Mouse (Mus musculus) forebrain, embryonic 10.5 days (tissue): ENCODE results near the gene Med29. TPM values are rescaled to one million over a fixed set of nuclear protein-coding genes. Genes with fewer than 3 reads are reported as not detected.

Source experiments
- DNase-seq: peaks from one replicate; pipeline ENCODE4 v3.0.0-alpha.2; 2017; ENCODE audit warnings: low spot score; ENCODE audit errors: extremely low spot score
- H3K27ac ChIP-seq: fragments of 300-500 bp; sonication (generic); 2 replicates; pipeline ENCODE4 v1.5.1; 2016; ENCODE audit warnings: mild to moderate bottlenecking
- H3K27me3 ChIP-seq: fragments of 300-500 bp; sonication (generic); 2 replicates; pipeline ENCODE4 v1.6.1; 2016; ENCODE audit warnings: mild to moderate bottlenecking; ENCODE audit not compliant: poor library complexity, severe bottlenecking
- H3K36me3 ChIP-seq: fragments of 300-500 bp; sonication (generic); replicated peaks from 2 replicates; pipeline ENCODE4 v1.6.1; 2016; ENCODE audit warnings: mild to moderate bottlenecking, moderate library complexity
- H3K4me1 ChIP-seq: fragments of 300-500 bp; sonication (generic); 2 replicates; pipeline ENCODE4 v1.6.1; 2016
- H3K4me3 ChIP-seq: fragments of 300-500 bp; sonication (generic); 2 replicates; pipeline ENCODE4 v1.5.1; 2016; ENCODE audit warnings: mild to moderate bottlenecking, moderate library complexity
- H3K9me3 ChIP-seq: fragments of 300-500 bp; sonication (generic); 2 replicates; pipeline ENCODE4 v1.6.1; 2016; ENCODE audit warnings: mild to moderate bottlenecking, moderate library complexity
- WGBS: fragments of 180-500 bp; shearing (Covaris S2); methylation state at CpG from one replicate; pipeline ENCODE4 v1.1.7; 2016; 5-methylcytosine and 5-hydroxymethylcytosine counted together
- polyA plus RNA-seq: library from polyadenylated mRNA; unstranded; fragments of >200 nt; fragmentation: Nextera tagmentation; extraction: Ambion mirVana; gene quantifications from 2 replicates; pipeline ENCODE4 v1.2.1, GENCODE M21; 2016

Gene Med29
- polyA plus RNA-seq, 1 experiment from 2014 or later = 60.6 TPM

- H3K36me3 ChIP-seq = peaks cover 45% of the 10 kb centered on the region
- H3K4me1 ChIP-seq = peaks cover 55% of the 10 kb centered on the region
- no peaks in the 10 kb centered on the region for H3K27me3 ChIP-seq
- H3K9me3 ChIP-seq = no peaks in the 10 kb centered on the region
- DNase-seq = no peak
- H3K27ac ChIP-seq = peak overlapping the region; percentile 98
- peak overlapping the region; percentile 90 for H3K4me3 ChIP-seq
- 14% methylated on average over 11 of the region's 11 CpGs for WGBS
Observed at GRCm38 (mm10) chr7:28370977-28371513, 21.5 kb downstream of the Med29 start.

GRCm38 (mm10) chr7:28370051-28370450 lies 22.5 kb downstream of the Med29 start:
- peaks cover 55% of the 10 kb centered on the region for H3K36me3 ChIP-seq
- peaks cover 45% of the 10 kb centered on the region for H3K4me1 ChIP-seq
- no peaks in the 10 kb centered on the region for H3K9me3 ChIP-seq
- WGBS = 94% methylated on average over 14 of the region's 14 CpGs
- H3K27me3 ChIP-seq = no peaks in the 10 kb centered on the region
- no peak for DNase-seq
- H3K4me3 ChIP-seq = peak overlapping the region; percentile 90
- peak overlapping the region; percentile 98 for H3K27ac ChIP-seq

- peaks cover 34% of the 10 kb centered on the region for H3K4me1 ChIP-seq
- DNase-seq = no peak
- no peaks in the 10 kb centered on the region for H3K9me3 ChIP-seq
- no peaks in the 10 kb centered on the region for H3K27me3 ChIP-seq
- WGBS = 94% methylated on average over 16 of the region's 16 CpGs
- peak overlapping the region; percentile 22; the same call in 1 of the 2 replicates for H3K4me3 ChIP-seq
- peaks cover 71% of the 10 kb centered on the region for H3K36me3 ChIP-seq
- H3K27ac ChIP-seq = no peak overlapping the region
Observed at GRCm38 (mm10) chr7:28368276-28368920, 24.1 kb downstream of the Med29 start.

GRCm38 (mm10) chr7:28367663-28368275 lies 24.7 kb downstream of the Med29 start:
- no peaks in the 10 kb centered on the region for H3K9me3 ChIP-seq
- no peaks in the 10 kb centered on the region for H3K27me3 ChIP-seq
- H3K4me3 ChIP-seq = peak overlapping the region; percentile 11; the same call in 1 of the 2 replicates
- peaks cover 34% of the 10 kb centered on the region for H3K4me1 ChIP-seq
- H3K36me3 ChIP-seq = peaks cover 78% of the 10 kb centered on the region
- 91% methylated on average over 16 of the region's 16 CpGs for WGBS
- DNase-seq = no peak
- H3K27ac ChIP-seq = no peak overlapping the region

GRCm38 (mm10) chr7:28362441-28363060 lies 30.0 kb downstream of the Med29 start:
- Histone ChIP-seq H3K27ac (no peak overlapping the region), H3K36me3 (peaks cover 92% of the 10 kb centered on the region), H3K27me3 (no peaks in the 10 kb centered on the region), H3K4me1 (peaks cover 24% of the 10 kb centered on the region), H3K9me3 (peaks cover 7% of the 10 kb centered on the region), H3K4me3 (no peak overlapping the region)
- 90% methylated on average over 16 of the region's 16 CpGs for WGBS
- DNase-seq = no peak

- Histone ChIP-seq H3K4me3 (no peak overlapping the region), H3K27me3 (no peaks in the 10 kb centered on the region), H3K27ac (no peak overlapping the region), H3K9me3 (peaks cover 7% of the 10 kb centered on the region), H3K36me3 (peaks cover 88% of the 10 kb centered on the region), H3K4me1 (peaks cover 32% of the 10 kb centered on the region)
- WGBS = 98% methylated on average over 20 of the region's 20 CpGs
- DNase-seq = no peak
Observed at GRCm38 (mm10) chr7:28361647-28362341, 30.7 kb downstream of the Med29 start.

GRCm38 (mm10) chr7:28360291-28360690 lies 32.2 kb downstream of the Med29 start:
- Histone ChIP-seq H3K27ac (0 out of 2 replicates have a peak overlapping the region, but pooled peaks have one; percentile 20), H3K4me3 (no peak overlapping the region), H3K9me3 (peaks cover 7% of the 10 kb centered on the region), H3K36me3 (peaks cover 75% of the 10 kb centered on the region), H3K27me3 (no peaks in the 10 kb centered on the region), H3K4me1 (peaks cover 37% of the 10 kb centered on the region)
- 95% methylated on average over 6 of the region's 6 CpGs for WGBS
- DNase-seq = no peak

- Histone ChIP-seq H3K27me3 (no peaks in the 10 kb centered on the region), H3K4me3 (peak overlapping the region; percentile 7; the same call in 1 of the 2 replicates), H3K27ac (0 out of 2 replicates have a peak overlapping the region, but pooled peaks have one; percentile 20), H3K4me1 (peaks cover 37% of the 10 kb centered on the region), H3K9me3 (peaks cover 7% of the 10 kb centered on the region), H3K36me3 (peaks cover 75% of the 10 kb centered on the region)
- DNase-seq = no peak
- 95% methylated on average over 10 of the region's 10 CpGs for WGBS
Observed at GRCm38 (mm10) chr7:28359854-28360253, 32.7 kb downstream of the Med29 start.

- no peaks in the 10 kb centered on the region for H3K27me3 ChIP-seq
- H3K36me3 ChIP-seq = peaks cover 75% of the 10 kb centered on the region
- peaks cover 37% of the 10 kb centered on the region for H3K4me1 ChIP-seq
- WGBS = 53% methylated on average over 7 of the region's 7 CpGs
- peak overlapping the region; percentile 19; the same call in 1 of the 2 replicates for H3K4me3 ChIP-seq
- H3K9me3 ChIP-seq = peaks cover 7% of the 10 kb centered on the region
- H3K27ac ChIP-seq = peak overlapping the region; percentile 75
- no peak for DNase-seq
Observed at GRCm38 (mm10) chr7:28358431-28358830, 34.1 kb downstream of the Med29 start.

GRCm38 (mm10) chr7:28357984-28358383 lies 34.5 kb downstream of the Med29 start:
- Histone ChIP-seq H3K27ac (peak overlapping the region; percentile 75), H3K4me3 (peak overlapping the region; percentile 19; the same call in 1 of the 2 replicates), H3K9me3 (peaks cover 7% of the 10 kb centered on the region), H3K4me1 (peaks cover 37% of the 10 kb centered on the region), H3K27me3 (no peaks in the 10 kb centered on the region), H3K36me3 (peaks cover 75% of the 10 kb centered on the region)
- DNase-seq = peak; percentile 37
- WGBS = 3% methylated on average over 5 of the region's 5 CpGs

- Histone ChIP-seq H3K27me3 (no peaks in the 10 kb centered on the region), H3K4me1 (peaks cover 40% of the 10 kb centered on the region), H3K27ac (peak overlapping the region; percentile 75), H3K4me3 (peak overlapping the region; percentile 30), H3K36me3 (peaks cover 75% of the 10 kb centered on the region), H3K9me3 (peaks cover 5% of the 10 kb centered on the region)
- 5% methylated on average over 5 of the region's 5 CpGs for WGBS
- DNase-seq = peak; percentile 56
Observed at GRCm38 (mm10) chr7:28356981-28357380, 35.5 kb downstream of the Med29 start.

- DNase-seq = no peak
- no peaks in the 10 kb centered on the region for H3K27me3 ChIP-seq
- peaks cover 64% of the 10 kb centered on the region for H3K36me3 ChIP-seq
- H3K4me1 ChIP-seq = peaks cover 47% of the 10 kb centered on the region
- no peak overlapping the region for H3K4me3 ChIP-seq
- 92% methylated on average over 3 of the region's 3 CpGs for WGBS
- no peaks in the 10 kb centered on the region for H3K9me3 ChIP-seq
- no peak overlapping the region for H3K27ac ChIP-seq
Observed at GRCm38 (mm10) chr7:28355221-28355620, 37.3 kb downstream of the Med29 start.
